Mouse (Mus musculus) forebrain, embryonic 12.5 days (tissue): ENCODE measurements around the gene Nudt15. TPM values are rescaled to one million over a fixed set of nuclear protein-coding genes. Genes with fewer than 3 reads are reported as not detected.
"Not testable (repeated sequence)": the region's sequence is repeated elsewhere in the genome, so short reads cannot be mapped to it uniquely, and the experiment has no call there.

Experiments used
- ATAC-seq: fragments of 200-750 bp; cut with Nextera tagmentation; 2 replicates; pipeline ENCODE4 v1.8.0; 2017; ENCODE audit warnings: moderate TSS enrichment; ENCODE audit not compliant: low FRiP score
- H3K27ac ChIP-seq: fragments of 300-500 bp; sonication (generic); 2 replicates; pipeline ENCODE4 v1.5.1; 2016; ENCODE audit warnings: mild to moderate bottlenecking
- H3K27me3 ChIP-seq: fragments of 300-500 bp; sonication (generic); 2 replicates; pipeline ENCODE4 v1.6.1; 2016; ENCODE audit warnings: mild to moderate bottlenecking
- H3K36me3 ChIP-seq: fragments of 300-500 bp; sonication (generic); replicated peaks from 2 replicates; pipeline ENCODE4 v1.6.1; 2016; ENCODE audit warnings: mild to moderate bottlenecking
- H3K4me1 ChIP-seq: fragments of 300-500 bp; sonication (generic); 2 replicates; pipeline ENCODE4 v1.6.1; 2016
- H3K4me2 ChIP-seq: fragments of 300-500 bp; sonication (generic); 2 replicates; pipeline ENCODE4 v1.6.1; 2016; ENCODE audit warnings: mild to moderate bottlenecking, moderate library complexity
- H3K4me3 ChIP-seq: fragments of 300-500 bp; sonication (generic); replicated peaks from 2 replicates; pipeline ENCODE4 v1.5.1; 2016; ENCODE audit warnings: mild to moderate bottlenecking
- H3K9ac ChIP-seq: fragments of 300-500 bp; sonication (generic); 2 replicates; pipeline ENCODE4 v1.6.1; 2016; ENCODE audit warnings: mild to moderate bottlenecking
- H3K9me3 ChIP-seq: fragments of 300-500 bp; sonication (generic); 2 replicates; pipeline ENCODE4 v1.6.1; 2016
- WGBS: fragments of 180-500 bp; shearing (Covaris S2); methylation state at CpG from one replicate; pipeline ENCODE4 v1.1.7; 2016; 5-methylcytosine and 5-hydroxymethylcytosine counted together
- polyA plus RNA-seq: library from polyadenylated mRNA; unstranded; fragments of >200 nt; fragmentation: Nextera tagmentation; extraction: Ambion mirVana; gene quantifications from 2 replicates; pipeline ENCODE4 v1.2.1, GENCODE M21; 2016

Nudt15 gene
- polyA plus RNA-seq, 1 experiment from 2014 or later, result 12.3 TPM

DNA sequence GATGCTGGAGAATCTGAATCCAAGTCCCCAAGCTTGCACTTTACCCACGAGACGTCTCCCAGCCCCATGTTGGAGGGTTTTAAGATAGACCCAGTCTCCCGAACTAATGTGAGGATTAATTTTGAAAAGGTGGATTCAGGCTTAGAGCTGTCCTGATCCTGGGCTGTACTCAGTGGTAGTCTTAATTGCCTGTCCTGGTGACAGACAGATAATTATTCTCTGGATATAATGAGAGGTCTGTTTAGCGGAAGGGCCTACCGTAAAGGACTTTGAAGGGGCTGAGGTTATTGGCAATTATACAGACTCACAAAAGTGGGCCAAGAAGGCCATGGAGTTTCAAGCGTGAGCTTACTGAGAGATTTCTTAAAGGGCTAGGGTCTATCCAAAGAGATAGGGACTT, 4.3 kb downstream of the Nudt15 start:
- Histone ChIP-seq H3K36me3 (no peaks in the 10 kb centered on the region), H3K9ac (no peak overlapping the region), H3K9me3 (no peaks in the 10 kb centered on the region), H3K4me1 (peaks cover 6% of the 10 kb centered on the region; the same call in 1 of the 2 replicates), H3K27me3 (no peaks in the 10 kb centered on the region), H3K4me2 (no peak overlapping the region), H3K27ac (0 out of 2 replicates have a peak overlapping the region, but pooled peaks have one; percentile 61), H3K4me3 (no peak overlapping the region)
- peak; percentile 87; the same call in 1 of the 2 replicates for ATAC-seq
- 16% methylated on average over 6 of the region's 6 CpGs for WGBS

GRCm38 (mm10) chr14:73535641-73536040, 12.4 kb downstream of the Nudt15 start:
- WGBS, result 89% methylated on average over 2 of the region's 2 CpGs
- H3K4me3 ChIP-seq, result no peak overlapping the region

DNA sequence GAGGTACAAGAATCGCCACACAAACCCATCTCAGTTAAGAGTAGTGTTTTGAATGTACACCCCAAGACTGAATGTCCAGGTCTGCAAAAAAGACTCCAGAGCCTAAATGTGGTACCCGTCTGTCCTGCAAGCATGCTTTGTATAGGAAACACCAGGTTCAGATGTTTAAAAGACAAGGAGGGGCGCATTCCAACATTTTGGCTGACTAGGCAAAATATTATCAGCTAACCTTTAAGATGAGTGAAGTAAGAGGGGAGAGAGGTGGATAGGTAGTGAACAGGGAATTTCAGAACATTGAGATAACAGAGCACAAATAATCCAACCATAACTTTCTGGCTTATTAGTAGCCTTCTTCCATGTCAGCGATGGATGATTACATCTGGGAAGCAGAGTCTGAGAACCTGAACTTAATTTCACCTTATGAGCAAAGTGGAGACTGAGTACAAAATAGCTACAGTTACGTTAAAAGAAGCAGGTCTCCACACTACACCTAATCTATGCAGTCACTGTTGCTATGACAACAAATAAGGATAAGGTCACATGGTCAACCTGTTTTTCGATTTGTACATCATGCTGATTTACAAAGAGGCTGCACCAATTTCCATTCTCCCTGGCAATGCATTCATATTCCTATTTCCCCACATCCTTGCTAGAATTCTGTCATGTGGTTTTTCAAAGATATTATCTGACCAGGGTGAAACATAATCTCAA, 14.1 kb downstream of the Nudt15 start:
- H3K4me2 ChIP-seq, result no peak overlapping the region
- H3K9ac ChIP-seq, result no peak overlapping the region
- H3K4me1 ChIP-seq, result no peaks in the 10 kb centered on the region
- 0 out of 2 replicates have a peak, but pooled peaks cover 9% of the 10 kb centered on the region for H3K27me3 ChIP-seq
- no peaks in the 10 kb centered on the region for H3K9me3 ChIP-seq
- no peak for ATAC-seq
- H3K4me3 ChIP-seq, result no peak overlapping the region
- WGBS, result 73% methylated on average over 6 of the region's 6 CpGs
- H3K27ac ChIP-seq, result no peak overlapping the region
- H3K36me3 ChIP-seq, result no peaks in the 10 kb centered on the region

More at GRCm38 (mm10) chr14:73535641-73536040, 12.4 kb downstream of the Nudt15 start:
- Histone ChIP-seq H3K4me1 (no peaks in the 10 kb centered on the region), H3K36me3 (no peaks in the 10 kb centered on the region), H3K9ac (no peak overlapping the region), H3K9me3 (no peaks in the 10 kb centered on the region), H3K27ac (no peak overlapping the region), H3K4me2 (no peak overlapping the region), H3K27me3 (0 out of 2 replicates have a peak, but pooled peaks cover 9% of the 10 kb centered on the region)
- ATAC-seq, result no peak

GRCm38 (mm10) chr14:73528661-73529060, 19.4 kb downstream of the Nudt15 start:
- not testable (repeated sequence) for H3K27me3 ChIP-seq, H3K4me2 ChIP-seq, H3K27ac ChIP-seq, H3K4me3 ChIP-seq, H3K4me1 ChIP-seq, H3K9me3 ChIP-seq, H3K9ac ChIP-seq, H3K36me3 ChIP-seq, ATAC-seq
- WGBS, result 89% methylated on average over 3 of the region's 3 CpGs

GRCm38 (mm10) chr14:73524766-73525448, 23.1 kb downstream of the Nudt15 start, which contains the start of gene Sucla2:
Gene Sucla2 (plus strand): TSS chr14:73525319.
- WGBS, result under 1% methylated on average over 39 of the region's 41 CpGs
- peak within 1 kb of the TSS; percentile 48 for H3K4me3 ChIP-seq
- H3K9ac ChIP-seq, result 0 out of 2 replicates have a peak within 1 kb of the TSS, but pooled peaks have one; percentile 33
- 0 out of 2 replicates have a peak, but pooled peaks cover 5% of the 10 kb centered on the region for H3K27me3 ChIP-seq
- ATAC-seq, result peak; percentile 99
- H3K9me3 ChIP-seq, result no peaks in the 10 kb centered on the region
- no peaks in the 10 kb centered on the region for H3K4me1 ChIP-seq
- peak within 1 kb of the TSS; percentile 36 for H3K4me2 ChIP-seq
- H3K36me3 ChIP-seq, result no peaks in the 10 kb centered on the region
- peak within 1 kb of the TSS; percentile 84 for H3K27ac ChIP-seq

GRCm38 (mm10) chr14:73524136-73524535, 23.9 kb downstream of the Nudt15 start:
- Histone ChIP-seq H3K36me3 (no peaks in the 10 kb centered on the region), H3K27me3 (0 out of 2 replicates have a peak, but pooled peaks cover 5% of the 10 kb centered on the region), H3K27ac (no peak overlapping the region), H3K9me3 (no peaks in the 10 kb centered on the region), H3K9ac (no peak overlapping the region), H3K4me2 (no peak overlapping the region), H3K4me3 (no peak overlapping the region), H3K4me1 (no peaks in the 10 kb centered on the region)
- WGBS, result 72% methylated on average over 3 of the region's 3 CpGs
- ATAC-seq, result peak; percentile 1; the same call in 1 of the 2 replicates

GRCm38 (mm10) chr14:73509765-73510423, 38.1 kb downstream of the Nudt15 start, which contains the start of gene Med4:
Gene Med4 (plus strand): TSS chr14:73510025.
- peaks cover 17% of the 10 kb centered on the region for H3K4me1 ChIP-seq
- peak within 1 kb of the TSS; percentile 78 for H3K4me2 ChIP-seq
- H3K9ac ChIP-seq, result peak within 1 kb of the TSS; percentile 81
- no peaks in the 10 kb centered on the region for H3K9me3 ChIP-seq
- WGBS, result under 1% methylated on average over 41 of the region's 41 CpGs
- peak within 1 kb of the TSS; percentile 79 for H3K4me3 ChIP-seq
- peak; percentile 94 for ATAC-seq
- peaks cover 14% of the 10 kb centered on the region for H3K36me3 ChIP-seq
- H3K27me3 ChIP-seq, result no peaks in the 10 kb centered on the region
- H3K27ac ChIP-seq, result 0 out of 2 replicates have a peak within 1 kb of the TSS, but pooled peaks have one; percentile 43

GRCm38 (mm10) chr14:73508630-73509395, 39.2 kb downstream of the Nudt15 start:
- 92% methylated on average over 6 of the region's 6 CpGs for WGBS

DNA sequence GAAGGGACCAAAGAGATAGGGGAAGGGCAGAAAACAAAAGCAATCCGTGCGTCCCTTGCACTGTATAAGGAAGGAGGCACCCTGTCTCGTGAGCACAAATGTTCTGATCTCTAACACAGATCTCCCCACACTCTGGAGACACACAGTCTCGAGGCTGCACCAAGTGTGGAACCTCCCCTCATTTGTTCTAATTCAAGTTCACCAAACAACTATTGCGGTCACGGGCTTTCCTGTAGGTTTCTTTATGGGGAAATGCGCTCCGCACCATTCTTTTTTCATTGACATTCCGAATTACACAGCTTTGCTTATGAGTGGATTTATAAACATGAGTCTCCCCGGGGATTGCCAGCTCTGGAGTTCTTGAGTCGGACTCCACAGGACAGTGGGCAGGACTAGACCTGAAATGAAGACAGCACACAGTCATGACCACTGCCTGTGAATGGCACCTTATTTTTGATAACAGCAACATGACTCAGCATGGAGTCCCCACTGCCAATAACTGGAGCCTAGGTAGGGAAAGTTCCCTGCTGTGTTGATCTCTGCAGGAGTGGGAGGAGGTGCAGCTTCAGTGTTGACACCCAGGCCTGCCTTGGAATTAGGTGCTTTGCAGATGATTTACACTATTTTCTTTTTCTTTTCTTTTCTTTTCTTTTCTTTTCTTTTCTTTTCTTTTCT, 40.2 kb downstream of the Nudt15 start:
- H3K4me3 ChIP-seq, result no peak overlapping the region
- H3K4me1 ChIP-seq, result peaks cover 21% of the 10 kb centered on the region
- H3K9ac ChIP-seq, result no peak overlapping the region
- H3K27ac ChIP-seq, result no peak overlapping the region
- H3K9me3 ChIP-seq, result no peaks in the 10 kb centered on the region
- H3K27me3 ChIP-seq, result no peaks in the 10 kb centered on the region
- H3K36me3 ChIP-seq, result peaks cover 7% of the 10 kb centered on the region; the same call in 1 of the 2 replicates
- no peak overlapping the region for H3K4me2 ChIP-seq
- 84% methylated on average over 11 of the region's 11 CpGs for WGBS
- no peak for ATAC-seq

More at GRCm38 (mm10) chr14:73508630-73509395, 39.2 kb downstream of the Nudt15 start:
- Histone ChIP-seq H3K27me3 (no peaks in the 10 kb centered on the region), H3K27ac (no peak overlapping the region), H3K4me2 (no peak overlapping the region), H3K4me3 (no peak overlapping the region), H3K36me3 (peaks cover 10% of the 10 kb centered on the region), H3K9me3 (no peaks in the 10 kb centered on the region), H3K9ac (no peak overlapping the region), H3K4me1 (peaks cover 17% of the 10 kb centered on the region)
- ATAC-seq, result no peak

- no peak overlapping the region for H3K9ac ChIP-seq
- peaks cover 4% of the 10 kb centered on the region; the same call in 1 of the 2 replicates for H3K36me3 ChIP-seq
- peaks cover 21% of the 10 kb centered on the region for H3K4me1 ChIP-seq
- H3K27me3 ChIP-seq, result no peaks in the 10 kb centered on the region
- no peak overlapping the region for H3K27ac ChIP-seq
- ATAC-seq, result no peak
- H3K4me2 ChIP-seq, result no peak overlapping the region
- 91% methylated on average over 15 of the region's 15 CpGs for WGBS
- no peak overlapping the region for H3K4me3 ChIP-seq
- no peaks in the 10 kb centered on the region for H3K9me3 ChIP-seq
Measured at GRCm38 (mm10) chr14:73507200-73507599, 40.8 kb downstream of the Nudt15 start.

- Histone ChIP-seq H3K4me2 (no peak overlapping the region), H3K4me1 (peaks cover 17% of the 10 kb centered on the region), H3K36me3 (no peaks in the 10 kb centered on the region), H3K27me3 (no peaks in the 10 kb centered on the region), H3K9ac (no peak overlapping the region), H3K9me3 (no peaks in the 10 kb centered on the region), H3K4me3 (no peak overlapping the region), H3K27ac (no peak overlapping the region)
- 62% methylated on average over 8 of the region's 8 CpGs for WGBS
- no peak for ATAC-seq
Measured at GRCm38 (mm10) chr14:73506283-73506682, 41.8 kb downstream of the Nudt15 start.
